Mouse (Mus musculus) kidney, adult 2 months (tissue): ENCODE data around the gene Cntfr. TPM values are rescaled to one million over a fixed set of nuclear protein-coding genes. Genes with fewer than 3 reads are reported as not detected.
A peak's percentile ranks its signal among the peaks of the same experiment; 100 is the strongest.

Source experiments
- DNase-seq: peaks from one replicate; pipeline ENCODE4 v3.0.0; 2021
- H3K27ac ChIP-seq: fragments of 200-500 bp; 2 replicates; pipeline ENCODE4 v1.5.1; 2012; ENCODE audit warnings: low read depth, low read length, control low read depth, inconsistent platforms; ENCODE audit not compliant: insufficient read depth
- H3K27me3 ChIP-seq: fragments of 200-500 bp; replicated peaks from 2 replicates; pipeline ENCODE4 v1.6.1; 2012; ENCODE audit warnings: mild to moderate bottlenecking, moderate library complexity, low read length, inconsistent platforms; ENCODE audit not compliant: control insufficient read depth, insufficient read depth
- H3K36me3 ChIP-seq: fragments of 200-500 bp; 2 replicates; pipeline ENCODE4 v1.6.1; 2012; ENCODE audit warnings: mild to moderate bottlenecking, moderate library complexity, low read length, inconsistent platforms; ENCODE audit not compliant: control insufficient read depth, insufficient read depth
- H3K4me1 ChIP-seq: fragments of 200-500 bp; 2 replicates; pipeline ENCODE4 v1.6.1; 2011; ENCODE audit warnings: low read length; ENCODE audit not compliant: control insufficient read depth, insufficient read depth
- H3K4me3 ChIP-seq: fragments of 200-500 bp; 2 replicates; pipeline ENCODE4 v1.5.1; 2011; ENCODE audit warnings: mild to moderate bottlenecking, low read depth, low read length, control low read depth; ENCODE audit not compliant: insufficient read depth
- CTCF ChIP-seq: fragments of 200-500 bp; conservative IDR thresholded peaks from 2 replicates; pipeline ENCODE4 v1.5.1; 2011; ENCODE audit warnings: low read depth, mild to moderate bottlenecking, control low read depth, low read length, moderate library complexity, mixed read lengths; ENCODE audit not compliant: insufficient read depth, insufficient read length
- POLR2A ChIP-seq: fragments of 200-500 bp; IDR thresholded peaks from one replicate; pipeline ENCODE4 v1.6.1; 2011; ENCODE audit warnings: low read depth, low read length, control low read depth
- WGBS: fragments of 180-500 bp; shearing (Covaris S2); methylation state at CpG from one replicate; pipeline ENCODE4 v1.1.7; 2018; 5-methylcytosine and 5-hydroxymethylcytosine counted together
- polyA plus RNA-seq: library from polyadenylated mRNA; depleted of rRNA; stranded (reverse); fragments of >200 nt; gene quantifications from 2 replicates; pipeline ENCODE4 v1.2.3, GENCODE M21; 2012; rRNA removed

Gene Cntfr
- polyA plus RNA-seq, 1 experiment, result 15.9 TPM

DNA sequence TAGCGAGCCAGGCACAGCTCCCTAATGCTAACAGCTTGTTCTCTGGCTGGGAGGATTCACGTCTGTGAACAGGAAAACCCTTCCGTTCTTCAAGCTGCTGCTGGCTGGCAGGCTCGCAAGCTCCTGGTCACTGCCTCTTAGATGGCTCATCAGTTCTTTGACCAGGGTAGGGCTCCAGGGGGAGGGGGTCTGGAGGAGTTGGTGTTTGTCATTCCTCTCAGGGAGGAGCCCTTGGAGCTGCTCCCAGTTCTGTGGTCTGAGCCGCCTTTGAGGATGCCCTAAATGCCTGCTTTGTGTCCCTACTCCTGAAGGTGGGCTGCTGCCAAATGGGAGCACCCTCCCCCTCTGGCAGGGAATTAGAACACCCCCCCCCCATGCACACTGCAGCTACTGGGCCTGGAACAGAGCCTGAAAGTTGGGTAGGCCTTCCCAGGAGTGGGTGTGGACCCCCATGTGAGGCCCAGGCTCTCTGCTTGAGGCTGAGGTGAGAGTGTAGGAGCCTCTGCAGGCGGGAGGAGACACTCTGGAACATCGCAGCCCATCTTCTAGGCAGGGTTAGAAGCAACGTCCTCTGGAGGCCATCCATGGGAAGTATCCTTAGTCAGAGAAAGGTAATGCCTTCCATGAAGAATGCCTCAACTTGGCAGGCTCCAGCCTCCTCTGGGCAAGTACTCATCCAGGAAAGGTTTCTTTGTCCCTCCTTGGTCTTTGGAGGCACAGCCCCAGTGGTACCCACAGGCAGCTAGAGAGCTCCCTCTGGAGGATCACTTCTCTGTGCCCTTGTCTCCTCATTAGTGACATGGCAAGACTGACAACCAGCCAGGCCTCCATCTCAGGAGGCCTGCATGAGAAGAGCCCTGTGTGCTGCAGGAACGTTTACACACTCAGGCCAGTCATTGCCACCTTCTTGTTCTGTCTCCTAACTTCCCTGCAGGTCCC, 81.0 kb downstream of the Cntfr start:
- no peaks in the 10 kb centered on the region for H3K36me3 ChIP-seq
- H3K4me1 ChIP-seq, result no peaks in the 10 kb centered on the region
- no peak overlapping the region for H3K4me3 ChIP-seq
- H3K27ac ChIP-seq, result no peak overlapping the region
- WGBS, result 73% methylated on average over 9 of the region's 9 CpGs
- H3K27me3 ChIP-seq, result no peaks in the 10 kb centered on the region
- no peak for DNase-seq
- TF ChIP-seq POLR2A (no peak), CTCF (peak; percentile 28; the same call in 1 of the 2 replicates)

DNA sequence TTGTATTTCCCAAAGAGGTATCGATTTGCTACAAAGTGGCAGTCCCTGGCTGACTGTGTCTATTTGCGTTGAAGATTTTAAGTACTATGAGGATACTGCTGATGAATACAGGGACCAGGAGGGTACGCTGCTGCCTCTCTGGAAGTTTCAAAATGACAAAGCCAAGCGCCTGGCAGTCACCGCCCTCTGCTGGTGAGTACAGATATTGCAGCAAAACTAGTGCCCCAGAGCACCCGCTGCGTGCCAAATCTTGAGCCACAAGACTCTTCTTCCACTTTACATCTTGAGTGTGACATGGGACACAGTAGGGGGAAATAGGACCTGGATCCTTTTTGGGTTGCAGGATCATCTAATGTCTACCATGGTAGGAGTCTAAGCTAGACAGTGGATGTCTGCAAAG, 82.7 kb downstream of the Cntfr start:
- Histone ChIP-seq H3K36me3 (no peaks in the 10 kb centered on the region), H3K27me3 (no peaks in the 10 kb centered on the region), H3K27ac (no peak overlapping the region), H3K4me3 (no peak overlapping the region), H3K4me1 (no peaks in the 10 kb centered on the region)
- TF ChIP-seq POLR2A (no peak), CTCF (peak; percentile 94)
- WGBS, result 9% methylated on average over 7 of the region's 7 CpGs
- DNase-seq, result peak; percentile 80

DNA sequence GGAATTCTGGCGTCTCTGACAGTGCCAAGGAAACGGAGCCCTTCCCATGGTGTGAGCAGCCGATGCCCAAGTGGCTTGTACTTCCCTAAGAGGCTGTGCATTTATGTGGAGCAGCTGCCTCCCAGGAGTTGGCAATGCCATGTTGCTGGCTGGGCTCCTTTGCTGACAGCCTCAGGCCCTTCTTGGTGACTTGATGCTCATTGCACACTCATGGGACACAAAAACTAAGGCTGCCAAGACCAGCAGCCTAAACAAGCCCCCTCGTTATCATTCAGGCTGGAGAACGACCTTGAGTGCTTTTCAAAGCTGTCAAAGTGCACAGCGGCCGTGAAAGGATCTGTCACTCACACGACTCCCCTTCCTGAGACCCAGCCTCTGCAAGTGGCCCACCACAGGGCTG, 84.7 kb downstream of the Cntfr start:
- DNase-seq, result no peak
- Histone ChIP-seq H3K27ac (no peak overlapping the region), H3K4me1 (no peaks in the 10 kb centered on the region), H3K27me3 (no peaks in the 10 kb centered on the region), H3K4me3 (no peak overlapping the region), H3K36me3 (no peaks in the 10 kb centered on the region)
- TF ChIP-seq POLR2A (no peak), CTCF (no peak)
- WGBS, result 73% methylated on average over 8 of the region's 8 CpGs

DNA sequence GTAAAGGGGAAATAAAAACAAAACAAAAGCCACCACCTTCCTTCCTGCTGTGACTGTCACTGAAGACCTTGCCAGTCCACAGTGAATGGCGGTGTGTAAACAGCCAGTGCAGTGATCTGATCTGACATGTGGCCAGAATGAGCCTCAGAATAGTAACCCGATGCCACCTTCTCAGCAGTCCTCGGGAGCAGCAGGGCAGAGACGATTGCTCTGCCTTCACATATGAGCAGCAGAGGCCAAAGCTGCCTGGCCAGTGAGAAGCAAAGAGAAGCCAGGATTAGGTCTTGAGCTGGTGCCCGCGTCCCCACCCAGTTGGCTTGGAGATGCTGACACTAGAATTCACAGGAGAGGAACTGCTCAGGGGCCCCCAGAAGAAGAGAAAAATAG, 86.3 kb downstream of the Cntfr start:
- TF ChIP-seq POLR2A (no peak), CTCF (no peak)
- Histone ChIP-seq H3K27me3 (no peaks in the 10 kb centered on the region), H3K4me1 (no peaks in the 10 kb centered on the region), H3K4me3 (no peak overlapping the region), H3K36me3 (no peaks in the 10 kb centered on the region), H3K27ac (no peak overlapping the region)
- DNase-seq, result no peak
- 24% methylated on average over 6 of the region's 6 CpGs for WGBS

DNA sequence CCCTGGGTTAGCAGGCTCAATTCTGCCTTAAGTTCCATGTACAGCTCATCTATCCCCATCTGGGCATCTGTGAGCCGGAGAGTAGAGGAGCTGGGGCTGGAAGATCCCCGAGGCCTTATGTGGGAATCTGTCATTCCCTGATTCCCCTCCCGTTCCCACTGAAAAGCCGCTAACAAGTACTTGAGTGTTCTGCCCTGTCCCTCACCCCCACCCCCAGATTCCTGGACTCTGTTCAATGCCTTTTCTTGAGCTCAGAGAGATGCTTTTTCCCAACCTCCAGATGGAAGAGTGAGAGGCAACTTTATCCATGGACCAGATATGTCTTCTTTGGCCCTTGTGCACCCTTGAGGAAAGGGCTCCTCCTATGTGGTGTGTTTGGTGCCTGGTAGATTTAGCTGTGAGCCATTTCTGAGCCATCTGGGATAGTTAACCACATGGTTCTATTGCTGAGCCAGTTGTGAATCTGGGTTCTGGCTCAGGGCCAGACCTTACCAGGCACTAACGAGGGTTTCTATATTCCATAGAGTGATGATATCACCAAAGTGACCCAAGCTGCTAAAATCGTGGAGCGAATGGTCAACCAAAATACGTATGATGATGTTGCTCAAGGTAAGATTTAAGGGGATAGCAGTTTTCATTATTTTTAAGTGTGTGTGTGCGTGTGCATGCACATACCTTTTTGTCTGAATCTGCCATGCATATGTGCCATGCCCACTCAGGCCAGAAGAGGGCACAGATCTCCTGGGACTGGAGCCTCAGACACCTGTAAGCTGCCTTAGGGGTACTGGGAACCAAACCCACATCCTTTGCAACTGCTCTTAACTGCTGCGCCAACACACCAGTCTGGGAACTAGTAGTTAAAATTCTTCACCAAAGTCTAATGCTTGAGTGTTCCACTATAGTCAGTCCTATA, 87.0 kb downstream of the Cntfr start:
- 85% methylated on average over 10 of the region's 10 CpGs for WGBS

More for the DNA sequence above, 87.0 kb downstream of the Cntfr start:
- Histone ChIP-seq H3K27me3 (no peaks in the 10 kb centered on the region), H3K4me1 (no peaks in the 10 kb centered on the region), H3K27ac (no peak overlapping the region), H3K4me3 (no peak overlapping the region), H3K36me3 (no peaks in the 10 kb centered on the region)
- DNase-seq, result no peak
- TF ChIP-seq POLR2A (no peak), CTCF (peak; percentile 48)

Other genes starting within 250 kb of the Cntfr start
- 0.44 and 0.67 TPM in 2 replicates for gene Kif24, start 232.2 kb downstream of the Cntfr start, polyA plus RNA-seq
- gene Nudt2, start 231.9 kb downstream of the Cntfr start, polyA plus RNA-seq, result 28.1 and 34.9 TPM in 2 replicates
- 23.1 and 26.8 TPM in 2 replicates for gene AI464131, start 194.0 kb downstream of the Cntfr start, polyA plus RNA-seq
- gene 1110017D15Rik, start 179.8 kb downstream of the Cntfr start, polyA plus RNA-seq, result 0.11 and 0.42 TPM in 2 replicates
- gene Fam219a, start 127.6 kb downstream of the Cntfr start, polyA plus RNA-seq, result 16.4 and 18.4 TPM in 2 replicates
- gene Dnaic1, start 127.3 kb downstream of the Cntfr start, polyA plus RNA-seq, result 0.83 and 0.92 TPM in 2 replicates
- gene Enho, start 56.8 kb downstream of the Cntfr start, polyA plus RNA-seq, result 9.3 and 9.9 TPM in 2 replicates
- 125 and 126 TPM in 2 replicates for gene Il11ra1, start 2.9 kb upstream of the Cntfr start, polyA plus RNA-seq
- 57.0 and 62.2 TPM in 2 replicates for gene Rpp25l, start 16.4 kb upstream of the Cntfr start, polyA plus RNA-seq
- gene Dctn3, start 26.1 kb upstream of the Cntfr start, polyA plus RNA-seq, result 76.0 and 92.6 TPM in 2 replicates
- gene Arid3c, start 34.1 kb upstream of the Cntfr start, polyA plus RNA-seq, result not detected in 2 replicates
- gene Galt, start 58.1 kb upstream of the Cntfr start, polyA plus RNA-seq, result 162 and 175 TPM in 2 replicates
- 60.6 and 69.7 TPM in 2 replicates for gene Sigmar1, start 59.1 kb upstream of the Cntfr start, polyA plus RNA-seq
- gene Ccl27a, start 77.2 kb upstream of the Cntfr start, polyA plus RNA-seq, result 49.2 and 54.0 TPM in 2 replicates
- gene Gm21541, start 206.5 kb upstream of the Cntfr start, polyA plus RNA-seq, result 5.1 and 7.9 TPM in 2 replicates
- gene Gm20878, start 244.5 kb upstream of the Cntfr start, polyA plus RNA-seq, result 1.4 and 2.1 TPM in 2 replicates